Mouse (Mus musculus): ENCODE data around the gene Cypt12.

Cypt12 gene

GRCm38 (mm10) chr3:17948299-17948698, at the start of gene Cypt12:
Cypt12 (plus strand) TSS chr3:17948410.
- DNase-seq, result no peak

- DNase-seq, result no peak
Observed at GRCm38 (mm10) chr3:17913796-17914195, 34.4 kb upstream of the Cypt12 start.

DNA sequence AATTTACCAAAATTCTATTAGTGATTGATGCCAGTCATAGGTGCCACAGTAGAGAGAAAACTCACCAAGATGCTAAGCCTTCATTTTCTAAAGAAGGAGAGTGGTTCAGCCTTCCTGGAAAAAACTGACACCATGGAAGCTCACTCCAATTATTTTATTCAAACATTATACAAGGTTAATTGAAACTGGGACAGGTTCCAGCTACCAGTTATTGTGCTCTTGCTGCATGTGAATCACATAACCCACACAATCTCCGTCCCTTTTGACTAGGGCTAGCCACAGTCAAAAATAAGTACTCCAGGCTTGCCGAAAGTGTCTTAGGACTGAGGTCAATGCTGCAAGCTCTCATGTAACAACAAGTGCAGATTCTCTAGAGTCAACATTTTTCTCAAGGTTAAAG, 8.0 kb upstream of the Cypt12 start:
- no peak for DNase-seq
